Mouse (Mus musculus) CH12F3 (cell line): ENCODE results near the gene Smchd1.
"Not testable (repeated sequence)": the region's sequence is repeated elsewhere in the genome, so short reads cannot be mapped to it uniquely, and the experiment has no call there.

ENCODE experiments used
- in situ Hi-C: fragments of 300-500 bp; cut with MboI; formaldehyde crosslinking; loops from 2 replicates; pipeline ENCODE4 v1.14.3; 2020; ENCODE audit warnings: low sequenced_read_pairs

Smchd1 gene

DNA sequence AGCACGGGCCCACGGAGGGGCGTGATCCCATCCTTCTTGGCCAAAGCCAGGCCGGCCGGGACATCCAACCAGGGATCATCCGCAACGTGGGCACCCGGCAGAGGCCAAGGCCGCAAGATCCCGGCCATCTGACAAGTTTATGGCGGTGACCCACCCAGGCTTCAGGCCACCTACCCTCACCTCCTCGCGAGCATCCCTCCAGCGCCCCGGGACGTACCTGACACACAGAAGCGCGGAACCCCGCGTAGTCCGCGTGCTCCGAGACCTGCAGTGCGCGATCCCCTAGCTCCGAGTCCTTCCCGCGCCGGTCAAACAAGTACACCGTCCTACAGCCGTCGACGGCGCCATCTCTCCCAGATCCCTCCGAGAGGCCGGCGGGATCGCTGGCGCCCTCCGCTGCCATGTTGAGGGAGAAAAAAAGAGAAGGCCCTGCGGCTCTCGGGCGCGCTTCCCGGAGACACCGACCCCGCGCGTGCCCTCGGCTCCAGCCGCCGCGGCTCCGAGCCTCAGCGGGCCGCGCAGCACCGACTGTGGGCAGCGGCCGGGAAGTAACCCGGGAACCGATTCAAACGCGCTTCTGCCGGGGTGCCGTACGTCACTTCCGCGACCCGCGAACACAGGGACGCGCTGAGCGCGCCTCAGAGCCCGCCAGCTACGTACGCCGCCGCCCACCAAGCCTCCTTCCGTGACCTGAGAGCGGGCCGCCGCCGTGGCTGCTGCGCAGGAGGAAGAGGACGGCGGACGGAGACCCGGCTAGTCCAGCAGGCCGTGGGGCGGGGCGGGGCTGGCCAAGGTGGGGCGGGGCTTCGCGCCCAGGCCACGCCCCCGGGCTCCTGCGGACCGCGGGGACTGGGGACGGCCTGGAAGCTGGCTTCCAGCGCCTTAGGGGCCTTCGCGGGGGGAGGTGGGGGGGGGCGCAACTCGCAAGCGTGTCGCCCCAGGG is at the start of gene Smchd1:
Gene Smchd1 (minus strand): TSS at position 582 of the 943 bp plus-strand sequence.
- in situ Hi-C loops, result no loop called here

DNA sequence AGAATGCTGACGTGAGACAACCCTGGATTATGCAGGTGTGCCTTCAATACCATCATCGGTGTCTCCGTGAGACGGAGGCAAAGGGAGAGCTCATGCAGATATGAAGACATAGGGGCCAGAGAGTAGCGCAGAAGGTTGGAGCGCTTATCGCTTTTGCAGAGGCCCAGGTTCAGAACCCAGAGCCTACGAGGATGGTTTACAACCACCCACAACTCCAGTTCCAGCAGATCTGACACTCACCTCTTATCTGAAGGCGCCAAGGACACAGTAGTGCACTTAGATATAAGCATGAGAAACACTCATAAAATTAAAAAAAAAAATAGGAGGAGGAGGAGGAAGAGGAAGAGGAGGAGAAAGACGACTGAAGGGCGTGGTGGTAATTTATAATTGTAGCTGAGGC is 35.2 kb upstream of the Smchd1 start:
- in situ Hi-C loops, result no loop called here

DNA sequence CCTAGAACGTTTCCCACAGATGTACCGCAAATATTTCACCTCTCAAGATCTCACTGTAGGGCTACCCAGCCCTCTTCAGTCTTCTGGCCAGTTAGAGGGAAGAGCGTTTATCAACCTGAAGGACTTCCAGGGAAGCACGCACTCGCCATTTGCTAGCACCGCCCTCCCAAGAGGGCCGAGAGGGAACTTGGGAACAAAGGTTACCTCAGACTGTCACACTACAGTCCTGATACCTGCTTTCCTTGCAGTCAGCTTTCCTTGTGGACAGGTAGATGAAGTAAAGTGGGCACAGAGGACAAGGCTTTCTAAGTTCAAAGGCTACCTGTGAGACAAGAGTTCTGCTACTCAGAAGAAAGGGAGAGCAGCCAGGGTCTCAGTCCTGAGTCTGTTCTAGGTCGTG is 31.7 kb upstream of the Smchd1 start:
- in situ Hi-C loops, result no loop called here

DNA sequence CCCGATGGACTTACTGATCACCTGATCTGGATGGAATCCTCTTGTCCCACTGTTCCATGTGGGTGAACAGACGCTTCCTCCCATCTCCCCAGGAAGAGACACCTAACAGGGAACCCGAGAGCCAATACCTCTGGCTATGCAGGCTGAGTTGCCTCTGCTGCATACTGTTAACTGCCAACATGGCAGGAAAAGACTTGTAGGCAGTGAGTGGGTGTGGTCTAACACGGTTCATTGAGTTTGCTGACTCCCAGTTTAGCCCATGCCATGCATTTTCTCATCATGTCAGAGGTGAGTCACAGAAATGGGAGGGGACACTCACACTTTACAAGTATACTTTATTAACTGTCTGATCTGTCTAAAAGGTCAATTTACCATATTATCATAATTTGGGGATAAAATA is 20.6 kb upstream of the Smchd1 start:
- in situ Hi-C loops, result no loop called here

DNA sequence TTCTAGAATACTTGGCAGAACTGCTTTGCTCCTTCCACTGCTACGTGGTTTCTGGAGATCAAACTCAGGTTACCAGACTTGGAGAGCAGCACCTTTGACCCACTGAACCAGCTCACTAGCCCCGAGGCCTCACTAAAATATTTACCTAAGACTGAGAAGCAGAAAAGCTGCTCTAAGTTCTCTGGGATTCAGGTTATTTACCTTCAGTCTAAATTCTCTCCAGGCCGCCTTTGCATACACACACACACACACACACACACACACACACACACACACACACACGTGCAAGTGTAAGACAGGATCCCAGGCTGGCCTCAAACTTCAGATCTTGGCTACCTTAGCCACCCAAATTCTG is 16.2 kb upstream of the Smchd1 start:
- in situ Hi-C loops, result no loop called here

DNA sequence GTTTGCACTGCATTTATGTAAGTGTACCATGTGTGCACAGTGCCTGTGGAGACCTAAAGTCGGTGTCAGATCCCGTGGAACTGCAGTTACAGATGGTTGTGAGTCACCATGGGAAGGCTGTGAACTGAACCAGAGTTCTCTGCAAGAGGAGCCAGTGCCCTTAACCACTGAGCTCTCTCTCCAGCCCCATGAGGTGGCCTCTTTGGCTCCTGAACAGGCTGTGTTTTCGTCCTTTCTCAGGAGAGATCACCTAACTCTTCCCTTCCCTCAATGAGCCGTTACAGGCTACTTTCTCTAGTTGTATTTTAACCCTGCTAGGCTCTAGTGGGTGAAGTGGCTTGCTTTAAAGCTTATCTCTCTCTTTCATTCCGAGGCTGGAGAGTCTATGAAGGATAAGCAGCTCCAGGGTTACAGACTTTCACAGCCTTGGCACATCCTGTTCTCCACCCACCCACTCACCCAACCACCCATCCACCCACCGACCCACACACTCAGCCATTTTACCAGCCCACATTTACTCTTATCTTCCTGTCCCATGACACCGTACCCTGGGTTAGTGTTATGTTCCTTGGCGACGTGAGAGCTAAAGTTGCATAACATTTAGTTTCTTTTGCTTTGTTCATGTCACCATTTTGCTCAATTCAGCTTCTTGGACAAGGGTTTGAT is 15.7 kb upstream of the Smchd1 start:
- in situ Hi-C loops, result no loop called here

DNA sequence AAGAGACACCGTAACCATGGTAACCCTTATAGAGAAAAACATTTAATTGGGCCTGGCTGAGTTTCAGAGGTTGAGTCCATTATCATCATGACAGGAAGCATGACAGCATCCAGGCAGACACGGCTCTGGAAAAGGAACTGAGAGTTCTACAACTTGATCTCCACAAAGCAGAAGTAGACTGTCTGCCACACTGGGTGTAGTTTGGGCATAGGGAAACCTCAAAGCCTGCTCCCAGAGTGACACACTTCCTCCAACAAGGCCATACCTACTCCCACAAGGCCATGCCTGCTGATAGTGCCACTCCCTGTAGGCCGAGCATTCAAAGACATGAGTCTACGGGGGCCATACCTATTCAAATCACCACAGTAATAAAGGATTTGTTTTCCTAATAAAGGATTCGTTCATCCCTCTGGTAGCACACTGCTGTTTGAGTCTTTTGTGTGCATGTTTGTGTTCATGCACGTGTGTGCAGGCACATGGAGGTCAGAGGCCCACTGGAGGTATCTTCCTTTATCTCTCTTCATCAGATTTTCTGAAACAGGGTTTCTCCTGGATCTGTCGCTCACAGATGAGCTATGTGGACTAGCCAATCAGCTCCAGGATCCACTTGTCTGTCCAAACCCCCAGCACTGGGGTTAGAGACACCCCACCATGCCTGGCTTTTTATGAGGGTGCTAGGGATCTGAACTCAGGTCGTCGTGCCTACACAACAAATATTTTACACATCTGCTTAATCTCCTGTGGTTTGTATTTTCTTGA is 14.7 kb upstream of the Smchd1 start:
- in situ Hi-C loops, result no loop called here

DNA sequence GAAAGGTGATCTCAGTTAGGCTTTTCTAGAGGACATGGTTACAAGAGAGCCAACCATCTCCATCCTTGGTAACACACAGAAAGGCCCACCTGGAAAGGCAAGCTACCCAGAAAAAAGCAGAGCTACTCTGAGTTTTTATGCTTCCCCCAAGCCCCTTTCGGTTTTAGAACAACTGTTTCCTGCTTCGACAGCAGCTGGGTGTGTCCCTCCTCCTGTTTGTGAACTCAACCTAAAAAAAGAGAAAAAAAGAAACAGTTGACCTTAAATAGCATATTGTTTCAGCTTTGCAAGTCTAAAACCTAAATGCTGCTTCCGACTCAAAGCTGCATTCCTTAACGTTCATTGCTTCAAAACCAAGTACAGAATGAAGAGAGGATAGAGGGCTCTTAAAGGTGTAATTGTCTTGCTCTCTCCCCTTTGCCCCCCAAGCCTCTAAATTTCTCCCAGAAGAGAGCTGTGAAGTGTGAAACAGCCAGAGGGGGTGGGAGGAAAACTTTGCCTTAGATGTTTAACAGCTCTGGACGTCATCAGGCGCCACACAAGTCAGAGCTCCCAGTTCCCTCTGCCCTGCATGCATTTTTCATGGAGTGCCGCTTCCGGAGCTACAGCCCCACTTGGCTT is 11.2 kb upstream of the Smchd1 start:
- in situ Hi-C loops, result no loop called here

DNA sequence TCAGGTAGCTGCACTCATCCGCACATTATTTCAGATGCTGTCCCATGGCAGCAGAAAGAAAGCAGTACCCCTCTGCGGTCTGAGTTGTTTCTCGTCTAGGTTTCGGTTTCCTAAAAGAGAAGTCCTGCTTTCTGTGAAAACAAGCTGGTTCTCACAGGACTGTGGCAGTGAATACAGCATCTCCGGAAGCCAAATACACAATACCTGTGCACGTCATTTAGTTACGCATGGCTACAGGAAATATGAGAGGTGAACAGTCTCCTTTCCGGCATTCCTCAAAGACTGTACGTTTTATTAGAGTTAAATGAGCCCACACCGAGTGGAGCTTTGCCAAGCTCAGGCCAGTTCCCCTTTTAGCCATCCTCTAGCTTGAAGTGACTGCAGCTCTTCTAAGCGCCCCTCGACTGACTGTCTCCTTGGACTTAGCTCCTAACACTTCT is 10.7 kb upstream of the Smchd1 start:
- in situ Hi-C loops, result no loop called here

DNA sequence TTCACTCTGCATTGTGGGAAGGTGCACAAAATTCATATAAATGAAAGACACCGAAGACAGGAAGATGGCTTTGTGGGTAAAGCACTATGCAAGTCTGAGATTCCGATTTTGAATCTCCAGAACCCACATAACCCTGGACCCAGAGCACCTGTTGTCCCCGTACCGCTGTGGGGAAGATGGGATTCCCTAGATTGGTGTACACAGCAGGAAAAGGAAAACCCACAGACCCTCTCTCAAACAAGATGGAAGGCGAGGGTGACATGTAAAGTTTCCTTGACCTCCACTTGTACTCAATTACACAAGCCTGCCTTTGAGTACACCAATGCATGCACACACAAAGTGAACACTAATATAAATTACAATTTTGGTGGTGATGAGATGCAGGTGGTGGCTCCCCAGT is 9.6 kb upstream of the Smchd1 start:
- in situ Hi-C loops, result no loop called here

DNA sequence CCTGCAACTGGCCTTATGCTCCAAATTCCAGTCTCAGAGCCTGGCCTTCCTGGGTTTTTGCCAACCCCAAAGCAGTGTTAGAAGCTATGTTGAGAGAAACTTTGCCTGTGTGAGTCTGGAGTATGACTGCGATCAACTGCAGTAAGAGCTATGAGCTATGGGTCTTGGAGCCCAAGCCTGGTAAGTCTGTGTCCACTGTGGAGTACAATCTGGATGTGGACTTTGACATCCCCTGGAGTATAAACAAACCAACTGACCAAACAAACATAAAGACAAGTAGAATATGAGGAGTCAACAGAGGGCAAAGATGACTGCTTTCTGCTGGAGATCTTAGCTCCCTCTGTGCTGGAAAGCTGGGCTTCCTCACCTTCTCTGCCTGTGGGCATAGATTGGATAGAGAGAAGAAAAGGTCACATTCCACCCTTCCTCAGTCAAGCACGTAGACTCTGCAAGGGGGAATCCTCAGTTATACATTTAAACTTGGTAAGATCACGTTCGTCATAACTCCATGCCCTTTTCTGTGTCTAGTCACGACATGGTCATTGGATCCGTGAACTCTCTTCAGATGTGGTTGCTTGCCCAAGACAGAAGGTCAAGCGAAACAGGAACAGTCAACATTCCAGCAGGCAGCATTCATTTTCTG is 8.4 kb upstream of the Smchd1 start:
- in situ Hi-C loops, result no loop called here

DNA sequence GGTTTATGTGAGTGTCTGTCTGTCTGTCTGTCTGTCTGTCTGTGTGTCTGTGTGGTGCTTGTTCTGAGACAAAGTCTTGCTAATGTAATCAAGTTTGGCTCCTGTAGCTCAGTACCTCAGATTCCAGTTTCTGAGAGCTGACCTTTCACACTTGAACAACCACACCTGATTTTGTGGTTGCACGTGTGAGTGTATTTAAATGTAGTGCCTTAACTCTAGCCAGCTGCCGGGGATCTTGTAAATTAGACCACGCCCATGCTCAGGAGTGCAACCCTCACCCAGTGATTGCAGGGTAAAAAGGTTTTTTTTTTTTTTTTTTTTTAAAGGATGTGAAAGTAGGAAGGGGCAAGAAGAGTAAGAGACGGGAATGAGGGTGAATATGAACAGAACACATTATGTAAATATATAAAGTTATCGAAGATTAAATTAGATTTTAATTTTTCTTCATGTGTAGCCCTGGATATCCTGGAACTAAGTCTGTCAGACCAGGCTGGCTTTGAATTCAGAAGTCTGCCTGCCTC is 4.3 kb upstream of the Smchd1 start:
- in situ Hi-C loops, result no loop called here

DNA sequence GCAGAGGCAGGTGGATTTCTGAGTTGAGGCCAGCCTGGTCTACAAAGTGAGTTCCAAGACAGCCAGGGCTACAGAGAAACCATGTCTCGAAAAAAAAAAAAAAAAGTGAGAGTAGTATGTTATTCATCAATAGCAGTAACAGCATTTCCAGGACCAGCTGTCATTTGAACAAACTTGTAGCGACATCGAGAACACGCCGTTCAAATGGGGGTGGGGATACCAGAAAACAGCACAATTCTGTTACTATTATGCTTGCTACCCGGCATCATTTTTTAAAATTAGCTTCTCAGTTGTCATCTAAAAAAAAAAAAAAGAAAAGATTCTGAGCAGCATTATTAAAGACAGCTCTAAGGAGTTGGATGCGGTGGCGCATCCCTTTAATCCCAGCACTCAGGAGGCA is 2.3 kb upstream of the Smchd1 start:
- in situ Hi-C loops, result no loop called here

DNA sequence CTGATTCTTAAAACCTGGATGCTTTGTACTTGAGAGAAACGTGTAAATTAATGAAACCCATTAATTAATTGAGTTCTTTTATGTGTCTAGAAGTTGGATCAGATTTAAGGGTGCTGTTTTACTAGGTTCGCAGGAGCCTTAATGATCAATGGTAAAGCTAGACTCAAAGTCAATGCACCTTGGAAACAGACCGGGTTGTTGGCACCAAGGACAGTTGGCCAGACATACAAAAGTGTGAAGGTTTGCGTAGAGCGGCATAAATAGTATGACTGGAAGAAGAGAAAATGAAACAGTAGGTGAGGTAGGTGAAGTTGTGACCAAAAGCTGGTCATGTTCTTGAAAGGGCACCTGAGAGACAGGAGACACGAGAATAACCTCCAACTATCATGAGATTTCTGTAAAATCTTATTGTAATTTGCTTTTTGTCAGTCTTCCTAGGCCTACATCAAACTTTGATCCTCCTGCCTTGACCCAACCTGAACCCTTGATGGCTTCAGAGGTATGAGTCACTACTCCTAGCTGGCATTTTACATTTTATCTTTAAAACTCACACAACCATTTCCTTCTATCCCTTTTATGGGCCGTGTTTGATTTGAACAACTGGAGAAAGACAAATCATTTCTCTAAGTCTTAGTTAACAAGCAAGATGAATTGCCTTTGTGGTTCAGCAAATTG is 1.3 kb upstream of the Smchd1 start:
- in situ Hi-C loops, result no loop called here

DNA sequence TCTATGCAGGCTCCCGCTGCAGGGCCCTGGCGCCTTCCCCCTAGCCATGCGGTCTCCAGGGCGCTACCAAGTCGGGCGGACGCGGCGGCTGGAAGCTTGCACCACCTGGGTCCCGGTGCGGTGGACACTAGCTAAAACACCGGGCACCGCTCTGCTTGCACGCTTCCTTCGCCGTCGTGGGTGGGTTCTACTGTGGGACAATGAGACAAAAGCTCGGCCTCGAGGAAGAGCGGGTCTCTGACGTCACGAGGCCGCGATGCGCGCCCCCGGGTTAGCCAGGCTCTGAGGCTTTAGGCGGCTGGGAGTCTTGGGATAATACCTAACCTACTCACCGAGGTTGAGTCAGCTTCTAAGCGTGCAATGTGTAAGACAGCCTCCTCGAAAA is 554 bp upstream of the Smchd1 start:
- in situ Hi-C loops, result no loop called here

DNA sequence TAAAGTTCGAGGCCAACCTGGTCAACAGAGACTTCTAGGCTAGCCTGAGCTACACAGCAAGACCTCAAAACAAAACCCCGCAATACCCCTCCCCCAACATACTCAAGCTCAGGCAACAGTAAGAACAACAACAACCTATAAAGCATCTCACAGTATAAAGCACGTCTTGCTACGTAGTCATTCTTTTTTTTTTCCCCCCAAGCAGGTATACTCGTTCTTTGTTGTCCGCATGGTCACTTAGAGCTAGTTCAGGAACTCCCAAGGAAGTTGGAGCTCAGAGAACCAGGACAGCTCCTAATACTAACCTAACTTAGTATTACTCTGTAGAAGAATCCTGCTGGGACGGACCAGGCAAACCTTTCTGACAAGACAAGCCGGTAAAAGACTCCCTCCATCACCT is 1.0 kb downstream of the Smchd1 start:
- in situ Hi-C loops, result no loop called here

DNA sequence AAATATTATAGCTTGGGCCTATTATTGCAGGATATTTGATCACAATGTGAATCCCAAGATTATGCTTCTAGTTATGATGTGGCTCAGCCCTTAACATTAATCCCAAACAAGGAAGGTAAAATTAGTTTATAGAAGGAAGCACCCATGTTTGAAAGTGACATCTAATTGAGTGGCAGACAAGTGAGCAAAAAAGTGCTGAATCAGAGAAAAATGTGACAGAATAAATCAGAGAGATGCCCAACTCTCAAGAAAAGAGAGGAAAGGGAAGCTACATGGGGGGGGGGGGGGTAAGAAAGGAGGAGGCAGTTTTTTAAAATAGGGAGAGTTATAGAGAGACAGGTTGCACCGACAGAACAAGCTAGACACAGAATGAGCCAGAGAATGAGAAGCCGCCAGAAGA is 3.9 kb downstream of the Smchd1 start:
- in situ Hi-C loops, result no loop called here

DNA sequence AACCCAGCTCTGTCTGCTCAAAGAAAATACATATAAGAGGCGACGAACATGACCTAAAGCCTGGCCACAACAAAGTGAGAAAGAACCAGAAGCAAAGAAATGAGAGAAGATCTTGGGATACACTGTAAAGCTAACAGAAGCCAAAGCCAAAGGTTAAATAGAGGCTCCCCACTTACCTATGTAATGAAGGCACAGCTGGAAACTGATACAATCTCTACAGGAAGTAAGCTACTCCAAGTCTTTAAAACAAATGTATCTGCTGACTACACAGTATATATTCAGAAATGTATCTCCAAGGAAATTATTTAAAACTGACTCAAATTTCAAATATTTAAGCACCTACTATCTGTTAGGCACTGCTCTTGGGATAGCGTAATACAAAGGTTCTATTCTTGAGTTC is 14.8 kb downstream of the Smchd1 start:
- in situ Hi-C loops, result no loop called here

DNA sequence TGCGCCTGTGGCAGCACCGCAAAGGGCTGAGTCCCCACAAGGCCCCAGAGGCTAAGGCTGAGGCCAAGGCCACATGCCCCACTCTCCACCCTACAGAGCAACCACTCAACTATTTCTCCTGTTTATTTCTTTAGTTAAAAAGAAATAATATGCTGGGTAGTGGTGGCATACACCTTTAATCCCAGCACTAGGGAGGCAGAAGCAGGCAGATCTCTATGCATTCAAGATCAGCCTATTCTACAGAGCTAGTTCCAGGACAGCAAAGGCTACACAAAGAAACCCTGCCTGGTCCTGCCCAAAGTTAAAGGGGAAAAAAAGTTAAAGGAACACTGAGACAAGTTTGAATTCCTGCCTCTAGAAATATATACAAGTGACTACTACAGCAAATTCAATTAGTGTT is 15.3 kb downstream of the Smchd1 start, which contains the start of gene Gm4707:
Gene Gm4707 (minus strand): TSS at position 101 of the 400 bp plus-strand sequence.
- in situ Hi-C loops, result no loop called here

DNA sequence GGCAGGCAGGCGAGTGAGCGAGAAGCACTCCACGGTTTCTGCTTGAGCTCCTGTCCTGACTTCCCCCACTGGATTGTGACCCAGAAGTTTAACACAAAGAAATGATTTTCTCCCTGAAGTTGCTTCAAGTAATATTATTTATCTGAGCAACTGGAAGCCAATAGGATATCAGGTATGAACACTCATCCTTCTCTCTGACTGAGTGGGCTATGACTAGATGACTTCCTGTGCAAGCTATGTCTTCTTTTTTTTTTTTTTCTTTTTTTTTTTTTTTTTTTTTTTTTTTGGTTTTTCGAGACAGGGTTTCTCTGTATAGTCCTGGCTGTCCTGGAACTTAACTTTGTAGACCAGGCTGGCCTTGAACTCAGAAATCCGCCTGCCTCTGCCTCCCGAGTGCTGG is 17.8 kb downstream of the Smchd1 start:
- in situ Hi-C loops, result not testable (repeated sequence)
